Mouse (Mus musculus) brain, embryonic 14.5 days (tissue): ENCODE results near the gene Lgr5. TPM values are rescaled to one million over a fixed set of nuclear protein-coding genes. Genes with fewer than 3 reads are reported as not detected.

ENCODE experiments used
- DNase-seq: peaks from one replicate; pipeline ENCODE4 v3.0.0-alpha.2; 2011; ENCODE audit warnings: low read depth
- CTCF ChIP-seq: fragments of 200-500 bp; IDR thresholded peaks from 2 replicates; pipeline ENCODE4 v1.5.1; 2012; ENCODE audit warnings: inconsistent platforms, mild to moderate bottlenecking, moderate library complexity, borderline replicate concordance; ENCODE audit not compliant: insufficient read depth, insufficient read length; ENCODE audit errors: extremely low read depth
- POLR2A ChIP-seq: fragments of 200-500 bp; IDR thresholded peaks from 2 replicates; pipeline ENCODE4 v1.6.1; 2012; ENCODE audit warnings: mild to moderate bottlenecking, inconsistent platforms, borderline replicate concordance; ENCODE audit not compliant: poor library complexity, insufficient read depth, insufficient read length, severe bottlenecking; ENCODE audit errors: extremely low read depth
- polyA plus RNA-seq: library from polyadenylated mRNA; depleted of rRNA; stranded (reverse); fragments of >200 nt; gene quantifications from 2 replicates; pipeline ENCODE4 v1.2.3, GENCODE M21; 2012; rRNA removed

Lgr5 gene
- polyA plus RNA-seq, 1 experiment, result 2.3 TPM

GRCm38 (mm10) chr10:115457368-115458021 is 130.1 kb downstream of the Lgr5 start:
- no peak for TF ChIP-seq CTCF
- TF ChIP-seq POLR2A, result no peak
- no peak for DNase-seq

GRCm38 (mm10) chr10:115448614-115449013 is 139.0 kb downstream of the Lgr5 start:
- DNase-seq, result no peak
- no peak for TF ChIP-seq CTCF
- no peak for TF ChIP-seq POLR2A

GRCm38 (mm10) chr10:115437286-115437685 is 150.3 kb downstream of the Lgr5 start:
- TF ChIP-seq CTCF (no peak), POLR2A (no peak)
- DNase-seq, result no peak

- TF ChIP-seq POLR2A (no peak), CTCF (no peak)
- peak; percentile 64 for DNase-seq
These were observed 162.2 kb downstream of the Lgr5 start for GRCm38 (mm10) chr10:115425351-115425750.

GRCm38 (mm10) chr10:115421976-115422375 is 165.6 kb downstream of the Lgr5 start:
- TF ChIP-seq CTCF, result no peak
- TF ChIP-seq POLR2A, result no peak
- DNase-seq, result no peak

- TF ChIP-seq CTCF (no peak), POLR2A (no peak)
- DNase-seq, result no peak
These were observed 173.5 kb downstream of the Lgr5 start for GRCm38 (mm10) chr10:115414056-115414455.

- no peak for TF ChIP-seq POLR2A
- no peak for TF ChIP-seq CTCF
- no peak for DNase-seq
These were observed 174.1 kb downstream of the Lgr5 start for GRCm38 (mm10) chr10:115413496-115413895.

- TF ChIP-seq CTCF, result peak; percentile 80; the same call in 1 of the 2 replicates
- no peak for TF ChIP-seq POLR2A
These were observed 181.2 kb downstream of the Lgr5 start for GRCm38 (mm10) chr10:115406393-115406792.

More at GRCm38 (mm10) chr10:115406393-115406792, 181.2 kb downstream of the Lgr5 start:
- peak; percentile 90 for DNase-seq

Other genes with a start within 250 kb of the Lgr5 start
- gene Tmem19, start 225.3 kb downstream of the Lgr5 start, polyA plus RNA-seq, result 30.4 and 32.6 TPM in 2 replicates
- gene Thap2, start 203.3 kb downstream of the Lgr5 start, polyA plus RNA-seq, result 17.7 and 18.8 TPM in 2 replicates
- 105 and 155 TPM in 2 replicates for gene Zfc3h1, start 202.8 kb downstream of the Lgr5 start, polyA plus RNA-seq
- gene A930009A15Rik, start 17.8 kb downstream of the Lgr5 start, polyA plus RNA-seq, result 0.14 and 0.36 TPM in 2 replicates
- gene Tspan8, start 229.1 kb upstream of the Lgr5 start, polyA plus RNA-seq, result 0.18 TPM in 2 replicates